Mouse (Mus musculus) kidney, postnatal 10 days (tissue): Measurements from ENCODE around the gene Frmd8.

Experiments used
- DNase-seq: peaks from one replicate; pipeline ENCODE4 v3.0.0; 2021; ENCODE audit warnings: mixed read lengths

The Frmd8 gene

GRCm38 (mm10) chr19:5874969-5875480 lies at the start of gene Frmd8:
Gene Frmd8, minus strand, starts transcription at chr19:5875274.
- DNase-seq: peak; percentile 97

- DNase-seq: peak; percentile 99
These were observed 49.6 kb upstream of the Frmd8 start, which contains the start of gene Cdc42ep2 for GRCm38 (mm10) chr19:5924713-5925093. Gene Cdc42ep2, minus strand, starts transcription at chr19:5924816.

- DNase-seq: peak; percentile 99
These were observed 49.1 kb upstream of the Frmd8 start for GRCm38 (mm10) chr19:5923990-5924712.

GRCm38 (mm10) chr19:5922963-5923362 lies 47.9 kb upstream of the Frmd8 start:
- DNase-seq: peak; percentile 4

GRCm38 (mm10) chr19:5922119-5922942 lies 47.3 kb upstream of the Frmd8 start:
- DNase-seq: peak; percentile 40

GRCm38 (mm10) chr19:5921715-5922114 lies 46.6 kb upstream of the Frmd8 start:
- peak; percentile 67 for DNase-seq

- DNase-seq: no peak
These were observed 38.1 kb upstream of the Frmd8 start, which contains the start of gene Dpf2 for GRCm38 (mm10) chr19:5913007-5913719. Gene Dpf2, minus strand, starts transcription at chr19:5913010.

- DNase-seq: peak; percentile 100
These were observed 37.3 kb upstream of the Frmd8 start for GRCm38 (mm10) chr19:5912103-5913006.

- DNase-seq: no peak
These were observed 36.5 kb upstream of the Frmd8 start for GRCm38 (mm10) chr19:5911430-5912102.

- no peak for DNase-seq
These were observed 35.1 kb upstream of the Frmd8 start for GRCm38 (mm10) chr19:5910221-5910620.

- no peak for DNase-seq
These were observed 32.2 kb upstream of the Frmd8 start for GRCm38 (mm10) chr19:5907275-5907674.

- DNase-seq: peak; percentile 98
These were observed 19.1 kb upstream of the Frmd8 start, which contains the start of gene Tigd3 for GRCm38 (mm10) chr19:5894002-5894678. Gene Tigd3, minus strand, starts transcription at chr19:5894149.

- no peak for DNase-seq
These were observed 18.4 kb upstream of the Frmd8 start for GRCm38 (mm10) chr19:5893282-5894001.

GRCm38 (mm10) chr19:5892735-5893134 lies 17.7 kb upstream of the Frmd8 start:
- DNase-seq: no peak

GRCm38 (mm10) chr19:5892262-5892661 lies 17.2 kb upstream of the Frmd8 start:
- no peak for DNase-seq

- no peak for DNase-seq
These were observed 16.6 kb upstream of the Frmd8 start for GRCm38 (mm10) chr19:5891521-5892258.

- DNase-seq: no peak
These were observed 14.1 kb upstream of the Frmd8 start for GRCm38 (mm10) chr19:5889211-5889610.

GRCm38 (mm10) chr19:5887234-5887815 lies 12.3 kb upstream of the Frmd8 start:
- no peak for DNase-seq

GRCm38 (mm10) chr19:5885838-5886237 lies 10.8 kb upstream of the Frmd8 start:
- DNase-seq: no peak
